Mouse (Mus musculus) liver, adult 2 months (tissue): ENCODE data around the gene Mllt6. TPM values are rescaled to one million over a fixed set of nuclear protein-coding genes. Genes with fewer than 3 reads are reported as not detected.

Source experiments
- DNase-seq: peaks from one replicate; pipeline ENCODE4 v3.0.0-alpha.2; 2011; ENCODE audit warnings: low read depth, low spot score; ENCODE audit errors: extremely low read depth
- H3K27ac ChIP-seq: fragments of 200-500 bp; replicated peaks from 2 replicates; pipeline ENCODE4 v1.5.1; 2012; ENCODE audit warnings: low read depth, mild to moderate bottlenecking, control low read depth, inconsistent platforms, low read length; ENCODE audit not compliant: insufficient read depth
- H3K27me3 ChIP-seq: fragments of 200-500 bp; 2 replicates; pipeline ENCODE4 v1.6.1; 2012; ENCODE audit warnings: mild to moderate bottlenecking, moderate library complexity, low read length, inconsistent platforms; ENCODE audit not compliant: control insufficient read depth, insufficient read depth
- H3K36me3 ChIP-seq: fragments of 200-500 bp; 2 replicates; pipeline ENCODE4 v1.6.1; 2012; ENCODE audit warnings: low read length, inconsistent platforms; ENCODE audit not compliant: control insufficient read depth, insufficient read depth
- H3K4me1 ChIP-seq: fragments of 200-500 bp; 2 replicates; pipeline ENCODE4 v1.6.1; 2011; ENCODE audit warnings: low read length; ENCODE audit not compliant: control insufficient read depth, insufficient read depth
- H3K4me3 ChIP-seq: fragments of 200-500 bp; 2 replicates; pipeline ENCODE4 v1.5.1; 2011; ENCODE audit warnings: low read depth, mild to moderate bottlenecking, control low read depth, low read length, moderate library complexity; ENCODE audit not compliant: insufficient read depth
- H3K79me2 ChIP-seq: fragments of 200-500 bp; 2 replicates; pipeline ENCODE4 v1.6.1; 2012; ENCODE audit warnings: inconsistent platforms, mild to moderate bottlenecking, low read length, moderate library complexity; ENCODE audit not compliant: control insufficient read depth, insufficient read depth
- H3K9ac ChIP-seq: fragments of 200-500 bp; 2 replicates; pipeline ENCODE4 v1.6.1; 2012; ENCODE audit warnings: low read depth, mild to moderate bottlenecking, control low read depth, inconsistent platforms, low read length
- CTCF ChIP-seq: fragments of 200-500 bp; IDR thresholded peaks from 2 replicates; pipeline ENCODE4 v1.5.1; 2011; ENCODE audit warnings: low read depth, low read length, control low read depth
- POLR2A ChIP-seq: fragments of 200-500 bp; IDR thresholded peaks from 2 replicates; pipeline ENCODE4 v1.6.1; 2011; ENCODE audit warnings: low read length, control low read depth; ENCODE audit not compliant: insufficient read depth; ENCODE audit errors: extremely low read depth
- WGBS: fragments of 180-500 bp; shearing (Covaris S2); methylation state at CpG from one replicate; pipeline ENCODE4 v1.1.7; 2018; 5-methylcytosine and 5-hydroxymethylcytosine counted together
- polyA plus RNA-seq: library from polyadenylated mRNA; depleted of rRNA; stranded (reverse); fragments of >200 nt; gene quantifications from 2 replicates; pipeline ENCODE4 v1.2.3, GENCODE M21; 2012
- total RNA-seq: library from RNA; depleted of rRNA; stranded (reverse); fragments of >200 nt; gene quantifications from 2 replicates; pipeline ENCODE4 v1.2.3, GENCODE M21; 2014

The Mllt6 gene
- total and polyA plus RNA-seq, 2 experiments = 3.8 to 11.2 TPM

DNA sequence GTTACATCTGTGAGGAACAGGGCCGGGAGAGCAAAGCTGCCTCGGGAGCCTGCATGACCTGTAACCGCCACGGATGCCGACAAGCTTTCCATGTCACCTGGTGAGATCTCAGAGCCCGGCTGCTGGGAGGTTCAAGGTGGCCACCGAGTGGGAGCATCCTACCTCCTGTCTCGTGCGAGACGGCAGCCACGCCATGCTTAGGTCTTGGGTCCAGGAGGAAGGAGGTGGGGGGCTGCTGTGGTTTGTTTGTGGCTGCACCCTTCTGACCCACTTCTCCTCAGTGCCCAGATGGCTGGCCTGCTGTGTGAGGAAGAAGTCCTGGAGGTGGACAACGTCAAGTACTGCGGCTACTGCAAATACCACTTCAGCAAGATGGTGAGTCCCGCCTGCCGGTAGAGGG, 3.6 kb downstream of the Mllt6 start:
- Histone ChIP-seq H3K4me1 (no peaks in the 10 kb centered on the region), H3K36me3 (no peaks in the 10 kb centered on the region; the same call in 1 of the 2 replicates), H3K4me3 (no peak overlapping the region), H3K79me2 (no peaks in the 10 kb centered on the region), H3K27ac (no peak overlapping the region), H3K9ac (no peak overlapping the region), H3K27me3 (no peaks in the 10 kb centered on the region)
- 95% methylated on average over 15 of the region's 15 CpGs for WGBS
- no peak for TF ChIP-seq POLR2A
- no peak for TF ChIP-seq CTCF
- no peak for DNase-seq

DNA sequence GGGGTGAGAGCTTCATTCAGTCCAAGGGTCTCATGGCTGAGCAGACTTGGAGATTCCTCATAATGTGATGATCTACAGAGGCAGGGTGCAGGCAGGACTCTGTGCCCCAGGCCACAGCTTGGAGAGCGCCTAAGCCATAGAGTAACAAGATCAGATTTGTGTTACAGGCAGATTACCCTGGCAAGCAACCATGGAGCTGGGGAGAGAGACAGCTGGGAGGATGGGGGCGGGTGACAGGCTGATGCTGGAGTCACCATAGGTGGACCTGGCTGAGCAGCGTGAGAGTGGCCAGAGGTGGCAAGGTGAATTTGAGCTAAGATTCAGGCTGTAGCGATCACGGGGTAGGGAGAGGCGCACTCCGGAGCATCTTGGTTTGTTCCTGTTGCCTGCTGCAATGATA, 4.9 kb downstream of the Mllt6 start:
- H3K36me3 ChIP-seq = no peaks in the 10 kb centered on the region; the same call in 1 of the 2 replicates
- WGBS = 96% methylated on average over 7 of the region's 7 CpGs
- TF ChIP-seq CTCF (no peak), POLR2A (no peak)

DNA sequence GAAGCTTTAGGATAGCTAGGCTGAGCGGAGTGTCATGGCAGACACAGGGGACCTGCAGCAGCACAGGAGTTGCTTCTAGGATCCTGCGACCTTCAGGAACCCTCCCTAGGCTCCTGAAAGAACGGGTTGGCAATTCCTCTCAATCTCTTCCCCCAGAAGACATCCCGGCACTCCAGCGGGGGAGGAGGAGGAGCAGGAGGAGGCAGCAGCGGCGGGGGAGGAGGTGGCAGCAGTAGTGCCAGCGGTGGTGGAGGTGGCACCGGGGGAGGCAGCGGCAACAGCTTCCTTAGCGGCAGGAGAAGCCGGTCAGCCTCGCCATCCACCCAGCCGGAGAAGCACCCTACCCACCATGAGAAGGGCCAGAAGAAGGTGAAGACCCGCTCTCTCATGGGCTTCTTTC, 6.1 kb downstream of the Mllt6 start:
- TF ChIP-seq CTCF (no peak), POLR2A (no peak)
- Histone ChIP-seq H3K36me3 (no peaks in the 10 kb centered on the region; the same call in 1 of the 2 replicates), H3K27ac (no peak overlapping the region), H3K27me3 (no peaks in the 10 kb centered on the region), H3K4me1 (no peaks in the 10 kb centered on the region), H3K79me2 (no peaks in the 10 kb centered on the region), H3K9ac (no peak overlapping the region), H3K4me3 (no peak overlapping the region)
- 86% methylated on average over 15 of the region's 15 CpGs for WGBS
- DNase-seq = no peak

More for the DNA sequence above, 4.9 kb downstream of the Mllt6 start:
- H3K4me3 ChIP-seq = no peak overlapping the region
- no peak overlapping the region for H3K9ac ChIP-seq
- H3K79me2 ChIP-seq = no peaks in the 10 kb centered on the region
- no peaks in the 10 kb centered on the region for H3K4me1 ChIP-seq
- DNase-seq = no peak
- no peak overlapping the region for H3K27ac ChIP-seq
- H3K27me3 ChIP-seq = no peaks in the 10 kb centered on the region

DNA sequence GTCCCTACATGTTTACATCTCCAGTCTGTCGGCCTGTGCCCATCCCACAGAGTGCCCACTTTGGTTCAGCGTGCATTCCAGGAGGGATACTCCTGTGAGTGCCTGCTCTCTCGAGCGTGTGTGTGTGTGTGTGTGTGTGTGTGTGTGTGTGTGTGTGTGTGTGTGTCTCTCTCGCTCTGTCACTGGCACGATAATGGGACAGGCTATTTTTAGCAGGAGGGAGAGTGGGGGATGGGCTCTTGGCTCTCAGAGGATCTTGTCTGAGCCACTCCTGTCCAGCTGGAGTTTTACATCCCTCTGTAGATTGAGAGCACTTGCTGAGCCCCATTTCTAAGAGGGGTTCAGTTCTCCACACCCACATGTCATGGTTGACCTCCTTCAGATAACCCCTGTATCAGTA, 6.6 kb downstream of the Mllt6 start:
- WGBS = 44% methylated on average over 6 of the region's 6 CpGs
- H3K27me3 ChIP-seq = no peaks in the 10 kb centered on the region

DNA sequence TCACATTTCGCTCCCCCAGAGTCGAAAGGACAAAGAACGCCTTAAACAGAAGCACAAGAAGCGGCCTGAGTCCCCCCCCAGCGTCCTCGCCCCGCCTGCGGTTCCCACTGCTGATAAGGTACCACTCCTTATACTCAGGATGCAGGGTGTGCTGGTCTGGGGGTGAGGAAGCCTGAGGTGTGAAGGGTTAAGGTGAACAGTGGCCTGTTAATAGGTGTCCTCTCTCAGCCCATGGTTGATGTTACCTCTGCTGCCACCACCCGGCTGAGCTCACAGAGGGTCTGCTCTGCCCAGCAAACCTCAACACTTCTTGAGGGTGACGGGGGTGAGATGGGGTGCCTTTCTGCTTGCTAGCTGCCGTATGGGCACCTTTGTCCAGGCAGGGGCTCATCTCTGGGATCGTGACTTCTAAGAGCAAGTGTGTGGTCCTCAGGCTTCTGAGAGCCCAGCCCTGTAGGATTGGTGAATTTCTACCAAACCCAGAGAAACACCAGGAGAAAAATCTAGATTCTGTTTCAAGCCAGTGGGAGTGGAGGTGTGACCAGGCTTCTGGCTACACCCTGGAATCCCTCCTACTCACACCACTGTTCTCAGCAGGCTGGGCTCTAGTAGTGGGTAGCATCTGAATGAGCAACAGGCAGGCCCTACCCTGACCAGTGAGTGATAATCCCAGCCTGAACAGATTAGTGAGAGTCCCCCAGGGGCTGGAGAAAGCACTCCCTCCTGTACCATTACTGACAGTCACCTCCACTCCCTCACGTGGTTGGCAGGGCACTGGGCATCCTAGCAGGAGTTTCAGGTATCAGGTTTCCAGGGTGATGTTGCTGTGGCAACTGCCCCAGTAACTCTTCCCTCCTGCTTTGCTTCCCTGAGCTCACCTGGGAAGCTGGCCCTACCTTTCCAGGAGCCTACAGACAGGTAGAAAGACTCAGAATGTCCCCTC, 7.3 kb downstream of the Mllt6 start:
- 87% methylated on average over 13 of the region's 13 CpGs for WGBS
- Histone ChIP-seq H3K36me3 (no peaks in the 10 kb centered on the region; the same call in 1 of the 2 replicates), H3K4me1 (no peaks in the 10 kb centered on the region), H3K9ac (no peak overlapping the region), H3K79me2 (no peaks in the 10 kb centered on the region), H3K4me3 (no peak overlapping the region), H3K27ac (no peak overlapping the region), H3K27me3 (no peaks in the 10 kb centered on the region)
- TF ChIP-seq CTCF (no peak), POLR2A (no peak)
- no peak for DNase-seq

More for the DNA sequence above, 6.6 kb downstream of the Mllt6 start:
- TF ChIP-seq POLR2A = no peak
- TF ChIP-seq CTCF = no peak
- Histone ChIP-seq H3K79me2 (no peaks in the 10 kb centered on the region), H3K9ac (no peak overlapping the region), H3K27ac (no peak overlapping the region), H3K4me3 (no peak overlapping the region), H3K4me1 (no peaks in the 10 kb centered on the region), H3K36me3 (no peaks in the 10 kb centered on the region; the same call in 1 of the 2 replicates)
- DNase-seq = no peak

DNA sequence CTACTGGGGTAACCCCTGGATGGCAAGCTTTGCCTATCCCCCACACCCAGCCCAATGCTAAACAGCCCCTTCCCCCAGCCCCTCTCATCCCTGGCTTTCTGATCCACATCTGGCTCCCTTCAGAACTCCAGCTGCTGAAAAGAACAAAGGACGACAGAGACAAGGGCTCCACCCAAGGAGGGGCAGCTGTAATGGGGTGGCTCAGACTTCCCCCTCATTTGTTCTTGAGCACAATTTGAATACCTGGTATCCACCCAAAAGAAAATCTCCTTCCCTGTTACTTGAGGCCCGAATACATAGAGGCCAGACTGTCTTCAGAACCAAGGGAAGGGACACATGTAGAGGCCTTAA, 7.9 kb downstream of the Mllt6 start:
- Histone ChIP-seq H3K27me3 (no peaks in the 10 kb centered on the region), H3K79me2 (no peaks in the 10 kb centered on the region), H3K4me1 (no peaks in the 10 kb centered on the region), H3K4me3 (no peak overlapping the region), H3K36me3 (no peaks in the 10 kb centered on the region; the same call in 1 of the 2 replicates), H3K27ac (no peak overlapping the region), H3K9ac (no peak overlapping the region)
- no peak for TF ChIP-seq CTCF
- WGBS = 90% methylated on average over 2 of the region's 2 CpGs
- no peak for DNase-seq
